Mouse (Mus musculus): ENCODE measurements around the gene Krt80.

Gene Krt80

GRCm38 (mm10) chr15:101370101-101370911 is at the start of gene Krt80:
Gene Krt80 (minus strand): TSS chr15:101370162.
- DNase-seq (ENCODE audit: low spot score in 2 of 2) = no peak

GRCm38 (mm10) chr15:101418950-101419349 is 49.0 kb upstream of the Krt80 start:
- DNase-seq (ENCODE audit: low spot score in 2 of 2) = no peak

GRCm38 (mm10) chr15:101414807-101415565 is 45.0 kb upstream of the Krt80 start:
- no peak for DNase-seq (ENCODE audit: low spot score in 2 of 2)

- no peak for DNase-seq (ENCODE audit: low spot score in 2 of 2)
Measured at GRCm38 (mm10) chr15:101413916-101414635, 44.1 kb upstream of the Krt80 start.

GRCm38 (mm10) chr15:101412188-101412587 is 42.2 kb upstream of the Krt80 start:
- DNase-seq (ENCODE audit: low spot score in 2 of 2) = no peak

- DNase-seq (ENCODE audit: low spot score in 2 of 2) = no peak
Measured at GRCm38 (mm10) chr15:101410775-101411174, 40.8 kb upstream of the Krt80 start, which contains the start of gene Krt7. Gene Krt7 (plus strand): TSS chr15:101411043.

GRCm38 (mm10) chr15:101398269-101398668 is 28.3 kb upstream of the Krt80 start:
- no peak for DNase-seq (ENCODE audit: low spot score in 2 of 2)

GRCm38 (mm10) chr15:101397683-101398082 is 27.7 kb upstream of the Krt80 start:
- no peak for DNase-seq (ENCODE audit: low spot score in 2 of 2)

- no peak for DNase-seq (ENCODE audit: low spot score in 2 of 2)
Measured at GRCm38 (mm10) chr15:101396921-101397320, 27.0 kb upstream of the Krt80 start.

GRCm38 (mm10) chr15:101396466-101396865 is 26.5 kb upstream of the Krt80 start:
- DNase-seq (ENCODE audit: low spot score in 2 of 2) = no peak

GRCm38 (mm10) chr15:101394908-101395307 is 24.9 kb upstream of the Krt80 start:
- DNase-seq (ENCODE audit: low spot score in 2 of 2) = no peak

- no peak for DNase-seq (ENCODE audit: low spot score in 2 of 2)
Measured at GRCm38 (mm10) chr15:101392251-101392650, 22.3 kb upstream of the Krt80 start.

GRCm38 (mm10) chr15:101390203-101390602 is 20.2 kb upstream of the Krt80 start:
- no peak for DNase-seq (ENCODE audit: low spot score in 2 of 2)

- no peak for DNase-seq (ENCODE audit: low spot score in 2 of 2)
Measured at GRCm38 (mm10) chr15:101388034-101388541, 18.1 kb upstream of the Krt80 start.

GRCm38 (mm10) chr15:101387176-101387575 is 17.2 kb upstream of the Krt80 start:
- no peak for DNase-seq (ENCODE audit: low spot score in 2 of 2)

GRCm38 (mm10) chr15:101385064-101385463 is 15.1 kb upstream of the Krt80 start:
- DNase-seq (ENCODE audit: low spot score in 2 of 2) = no peak

GRCm38 (mm10) chr15:101384610-101385009 is 14.6 kb upstream of the Krt80 start:
- no peak for DNase-seq (ENCODE audit: low spot score in 2 of 2)

- DNase-seq (ENCODE audit: low spot score in 2 of 2) = no peak
Measured at GRCm38 (mm10) chr15:101382811-101383210, 12.8 kb upstream of the Krt80 start.

GRCm38 (mm10) chr15:101381758-101382157 is 11.8 kb upstream of the Krt80 start:
- DNase-seq (ENCODE audit: low spot score in 2 of 2) = no peak

- DNase-seq (ENCODE audit: low spot score in 2 of 2) = no peak
Measured at GRCm38 (mm10) chr15:101378646-101379045, 8.7 kb upstream of the Krt80 start.

GRCm38 (mm10) chr15:101376776-101377061 is 6.8 kb upstream of the Krt80 start:
- no peak for DNase-seq (ENCODE audit: low spot score in 2 of 2)

Data from thymus, postnatal 10 days (tissue).